Mouse (Mus musculus) erythroblast, embryonic 14.5 days (primary cell): ENCODE measurements at regions not wholly inside any gene's neighbourhood (a gene's known extent, or its start where the extent isn't known, plus 50 kb on each side); places are given as distances from the start of the nearest gene placed in this dataset.

Experiments
- H3K27me3 ChIP-seq: 2 replicates; pipeline ENCODE4 v1.6.1; 2012; ENCODE audit warnings: inconsistent platforms; ENCODE audit not compliant: control insufficient read depth
- H3K36me3 ChIP-seq: 2 replicates; pipeline ENCODE4 v1.6.1; 2012; ENCODE audit warnings: mild to moderate bottlenecking, inconsistent platforms; ENCODE audit not compliant: control insufficient read depth
- H3K4me1 ChIP-seq: 2 replicates; pipeline ENCODE4 v1.6.1; 2012; ENCODE audit warnings: inconsistent platforms; ENCODE audit not compliant: control insufficient read depth
- H3K4me3 ChIP-seq: replicated peaks from 2 replicates; pipeline ENCODE3; 2012; ENCODE audit warnings: moderate library complexity, mild to moderate bottlenecking, inconsistent platforms
- H3K9me3 ChIP-seq: 2 replicates; pipeline ENCODE4 v1.6.1; 2012; ENCODE audit warnings: low read length, inconsistent platforms, mixed read lengths; ENCODE audit not compliant: control insufficient read depth
- GATA1 ChIP-seq: IDR thresholded peaks from 2 replicates; pipeline ENCODE4 v1.6.1; 2012; ENCODE audit warnings: low read length, inconsistent platforms, mixed read lengths
- TAL1 ChIP-seq: IDR thresholded peaks from 3 replicates; pipeline ENCODE4 v1.6.1; 2012; ENCODE audit warnings: low read length, inconsistent platforms, mixed read lengths

GRCm38 (mm10) chr9:113371718-113372306, 336.2 kb downstream of the Pdcd6ip start:
- TF ChIP-seq TAL1 (no peak), GATA1 (no peak)
- Histone ChIP-seq H3K36me3 (no peaks in the 10 kb centered on the region), H3K9me3 (peaks cover 57% of the 10 kb centered on the region), H3K27me3 (no peaks in the 10 kb centered on the region), H3K4me3 (no peak overlapping the region), H3K4me1 (no peaks in the 10 kb centered on the region)

DNA sequence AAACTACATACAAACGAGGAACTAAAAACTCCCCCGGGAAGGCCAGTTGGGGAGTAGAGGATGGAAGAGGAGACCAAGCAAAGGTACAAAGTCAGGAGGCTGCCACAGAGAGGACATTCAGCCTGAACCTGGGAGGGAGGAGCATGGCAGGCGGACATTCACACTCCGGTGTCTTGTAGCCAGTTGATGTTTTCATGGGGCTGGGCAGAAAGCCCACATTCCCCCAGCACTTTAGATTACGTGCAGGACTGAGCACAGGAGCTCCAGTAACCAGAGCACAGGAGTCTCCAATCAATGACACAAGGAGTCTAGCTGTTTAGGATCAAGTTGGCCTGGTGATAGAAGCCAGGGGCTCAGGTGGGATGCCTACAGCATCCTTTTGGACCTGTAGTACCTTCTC, 360.1 kb downstream of the Pdcd6ip start:
- Histone ChIP-seq H3K4me3 (no peak overlapping the region), H3K9me3 (peaks cover 42% of the 10 kb centered on the region), H3K27me3 (no peaks in the 10 kb centered on the region), H3K36me3 (no peaks in the 10 kb centered on the region), H3K4me1 (no peaks in the 10 kb centered on the region)
- TF ChIP-seq TAL1 (no peak), GATA1 (no peak)

GRCm38 (mm10) chr9:113346531-113346930, 361.5 kb downstream of the Pdcd6ip start:
- Histone ChIP-seq H3K4me3 (no peak overlapping the region), H3K27me3 (no peaks in the 10 kb centered on the region), H3K4me1 (no peaks in the 10 kb centered on the region), H3K36me3 (no peaks in the 10 kb centered on the region), H3K9me3 (peaks cover 50% of the 10 kb centered on the region)
- no peak for TF ChIP-seq TAL1
- no peak for TF ChIP-seq GATA1

GRCm38 (mm10) chr9:113342131-113342530, 365.9 kb downstream of the Pdcd6ip start:
- Histone ChIP-seq H3K4me3 (no peak overlapping the region), H3K36me3 (no peaks in the 10 kb centered on the region), H3K9me3 (peaks cover 62% of the 10 kb centered on the region), H3K4me1 (no peaks in the 10 kb centered on the region), H3K27me3 (no peaks in the 10 kb centered on the region)
- TF ChIP-seq TAL1 (no peak), GATA1 (no peak)

DNA sequence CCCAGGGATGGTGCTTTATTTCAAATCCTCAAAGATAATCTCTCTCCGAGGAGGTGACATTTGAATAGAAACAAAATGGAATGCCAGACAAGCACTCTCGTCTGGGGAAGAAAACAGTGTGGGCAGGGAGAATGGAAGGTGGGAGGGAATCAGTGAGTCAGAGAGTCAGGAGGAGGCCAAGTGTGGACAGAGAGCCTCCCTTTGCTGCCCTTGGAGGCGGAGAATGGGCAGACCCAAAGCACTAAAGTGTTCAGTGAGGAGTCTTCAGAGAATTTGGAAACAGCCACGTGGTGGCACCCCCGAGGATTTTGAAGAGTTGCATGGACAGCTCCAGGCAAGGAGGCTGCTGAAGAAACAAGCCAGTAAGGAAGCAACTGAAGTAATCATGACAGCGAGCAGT, 367.2 kb downstream of the Pdcd6ip start:
- H3K9me3 ChIP-seq: peaks cover 56% of the 10 kb centered on the region
- no peaks in the 10 kb centered on the region for H3K27me3 ChIP-seq
- no peak overlapping the region for H3K4me3 ChIP-seq
- H3K36me3 ChIP-seq: no peaks in the 10 kb centered on the region
- H3K4me1 ChIP-seq: no peaks in the 10 kb centered on the region
- TF ChIP-seq GATA1: no peak
- TF ChIP-seq TAL1: no peak

DNA sequence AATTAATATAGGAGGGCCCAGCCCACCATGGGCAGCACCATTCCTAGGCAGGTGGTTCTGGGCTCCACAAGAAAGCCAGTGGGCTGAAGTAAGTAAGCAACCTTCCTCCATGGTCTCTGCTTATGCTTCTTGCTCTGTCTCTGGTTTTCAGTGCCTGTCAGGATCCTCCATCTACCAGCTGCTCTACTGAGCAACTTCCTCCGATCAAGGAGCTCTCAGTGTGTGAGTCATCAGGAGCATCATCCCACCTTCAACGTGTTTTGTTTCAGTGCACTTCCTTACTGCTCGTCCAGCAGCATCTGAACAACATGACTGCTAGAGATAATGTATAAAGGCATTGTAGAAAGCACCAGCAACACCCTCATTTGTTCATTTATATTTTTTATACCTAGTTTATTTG, 368.0 kb downstream of the Pdcd6ip start:
- Histone ChIP-seq H3K4me3 (no peak overlapping the region), H3K9me3 (peaks cover 57% of the 10 kb centered on the region), H3K36me3 (no peaks in the 10 kb centered on the region), H3K4me1 (no peaks in the 10 kb centered on the region), H3K27me3 (no peaks in the 10 kb centered on the region)
- TF ChIP-seq TAL1: no peak
- TF ChIP-seq GATA1: no peak

DNA sequence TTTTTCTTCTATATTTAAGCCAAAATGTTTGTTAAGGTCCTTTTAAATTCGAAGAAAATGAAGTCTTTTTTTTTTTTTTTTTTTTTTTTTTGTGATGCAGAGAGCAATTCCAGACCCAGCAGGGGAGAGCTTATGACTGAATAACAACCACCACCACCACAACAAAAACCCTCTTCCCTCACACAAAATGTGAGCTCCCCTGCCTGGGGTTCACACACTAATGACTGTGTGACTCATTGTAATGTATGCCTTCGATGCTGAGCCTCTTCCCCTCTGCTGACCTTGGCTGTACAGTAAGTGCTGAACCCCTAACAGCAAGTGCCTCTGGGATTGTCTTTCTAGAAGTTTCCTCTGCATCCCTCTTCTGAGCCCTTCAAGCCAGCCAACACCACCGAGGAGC, 383.6 kb downstream of the Pdcd6ip start:
- Histone ChIP-seq H3K9me3 (peaks cover 30% of the 10 kb centered on the region), H3K36me3 (no peaks in the 10 kb centered on the region), H3K27me3 (no peaks in the 10 kb centered on the region), H3K4me1 (no peaks in the 10 kb centered on the region), H3K4me3 (no peak overlapping the region)
- TF ChIP-seq GATA1: no peak
- no peak for TF ChIP-seq TAL1

DNA sequence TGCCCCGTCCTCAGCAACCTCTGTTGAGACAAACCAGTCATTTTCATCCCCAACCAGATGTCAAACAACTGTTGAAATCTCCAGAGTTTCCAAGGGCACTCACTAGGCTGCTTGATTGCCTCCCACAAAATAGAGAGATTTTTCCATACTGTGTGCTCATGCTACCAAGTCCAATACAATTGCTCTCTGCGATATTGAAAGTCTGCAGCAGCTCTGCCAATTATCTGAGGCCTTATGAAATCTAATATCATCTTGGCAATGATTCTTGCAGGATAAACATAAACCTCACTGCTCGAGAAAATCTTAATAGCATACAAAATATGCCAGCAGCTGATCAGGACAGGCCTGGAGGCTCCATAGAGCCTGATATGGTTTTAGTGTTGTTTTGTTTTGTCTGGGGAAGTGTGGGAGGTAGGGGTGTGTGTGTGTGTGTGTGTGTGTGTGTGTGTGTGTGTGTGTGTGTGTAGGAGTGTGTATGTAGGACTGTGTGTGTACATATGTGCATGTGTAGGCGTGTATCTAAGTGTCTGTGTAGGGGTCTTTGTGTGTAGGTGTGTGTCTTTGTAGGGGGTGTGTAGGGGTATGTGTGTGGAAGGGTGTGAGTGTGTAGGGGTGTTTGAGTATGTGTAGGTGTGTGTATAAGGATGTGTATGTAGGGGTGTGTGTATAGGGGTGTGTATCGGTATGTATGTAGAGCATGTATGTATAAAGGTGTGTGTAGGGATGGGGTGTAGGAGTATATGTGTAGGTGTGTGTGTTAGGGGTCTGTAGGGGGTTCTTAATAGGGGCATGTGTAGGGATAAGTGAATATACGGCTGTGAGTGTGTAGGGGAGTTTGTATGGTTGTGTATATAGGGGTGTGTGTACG, 398.1 kb downstream of the Pdcd6ip start:
- Histone ChIP-seq H3K9me3 (peaks cover 32% of the 10 kb centered on the region), H3K4me3 (no peak overlapping the region), H3K36me3 (no peaks in the 10 kb centered on the region), H3K27me3 (no peaks in the 10 kb centered on the region), H3K4me1 (no peaks in the 10 kb centered on the region)
- TF ChIP-seq TAL1 (no peak), GATA1 (no peak)

DNA sequence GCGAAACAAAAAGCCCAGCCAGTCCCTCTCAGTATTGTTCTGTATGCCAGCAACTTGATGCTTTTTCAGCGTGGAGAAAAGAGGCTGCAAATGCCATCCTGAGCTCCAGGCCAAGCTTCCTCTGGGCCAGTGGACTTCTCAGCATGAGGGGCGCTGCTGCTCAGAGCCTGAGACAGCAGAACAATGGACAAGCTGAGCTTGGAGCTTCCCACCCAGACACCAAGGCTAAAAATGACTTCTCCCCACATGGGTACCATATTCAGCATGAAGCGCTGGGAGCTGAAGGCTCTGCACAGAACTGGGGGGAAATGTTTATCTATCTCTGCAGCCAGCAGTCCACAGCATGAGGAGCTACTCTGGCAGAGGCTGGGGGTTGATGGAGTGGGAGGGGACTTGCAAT, 402.3 kb downstream of the Pdcd6ip start:
- Histone ChIP-seq H3K27me3 (no peaks in the 10 kb centered on the region), H3K36me3 (no peaks in the 10 kb centered on the region), H3K4me1 (no peaks in the 10 kb centered on the region), H3K9me3 (peaks cover 10% of the 10 kb centered on the region), H3K4me3 (no peak overlapping the region)
- TF ChIP-seq TAL1 (no peak), GATA1 (no peak)
